Mouse (Mus musculus) mouse embryonic stem cell (cell line): ENCODE data around the gene Dbndd2.

ENCODE experiments used
- in situ Hi-C, 2 experiments: fragments of 300-500 bp; cut with MboI; formaldehyde crosslinking; loops; 1 replicate in 1 of 2; 3 replicates in 1 of 2; pipeline ENCODE4 v1.14.3; 2019 to 2020; ENCODE audit warnings: low sequenced_read_pairs in 2 of 2, low pct_unique_long_range_greater_than_20kb in 1 of 2, mixed read lengths in 1 of 2; ENCODE audit not compliant: unreplicated experiment in 1 of 2

Dbndd2 gene

DNA sequence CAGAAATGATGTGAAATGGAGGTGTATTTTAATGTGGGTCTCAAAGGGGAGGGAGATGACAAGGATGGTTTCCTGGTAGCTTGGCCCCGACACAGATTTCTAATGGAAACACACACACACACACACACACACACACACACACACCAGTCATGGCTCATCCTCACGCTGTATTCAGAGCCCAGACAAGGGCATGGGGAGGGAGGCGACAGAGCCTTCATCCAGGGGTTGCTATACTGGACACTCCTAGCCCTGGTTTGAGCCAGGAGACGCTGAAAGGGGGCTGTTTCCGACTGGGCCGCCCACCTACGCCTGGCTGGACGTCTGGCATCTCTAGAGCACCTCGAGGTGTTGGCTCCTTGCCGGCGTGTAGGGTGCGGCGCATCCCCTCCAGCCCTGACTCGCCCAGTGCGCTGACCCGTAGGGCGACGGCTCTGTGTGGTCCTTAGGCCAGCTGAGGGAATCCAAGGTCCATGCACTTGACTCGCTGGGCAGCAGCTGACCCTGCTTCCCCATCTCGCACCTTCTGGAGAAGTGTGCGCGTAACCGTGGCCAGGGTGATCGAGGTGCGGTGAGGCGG lies at the start of gene Dbndd2:
Dbndd2 (plus strand) TSS at position 426 of the 577 bp plus-strand sequence.
- in situ Hi-C loops = no loop called here

DNA sequence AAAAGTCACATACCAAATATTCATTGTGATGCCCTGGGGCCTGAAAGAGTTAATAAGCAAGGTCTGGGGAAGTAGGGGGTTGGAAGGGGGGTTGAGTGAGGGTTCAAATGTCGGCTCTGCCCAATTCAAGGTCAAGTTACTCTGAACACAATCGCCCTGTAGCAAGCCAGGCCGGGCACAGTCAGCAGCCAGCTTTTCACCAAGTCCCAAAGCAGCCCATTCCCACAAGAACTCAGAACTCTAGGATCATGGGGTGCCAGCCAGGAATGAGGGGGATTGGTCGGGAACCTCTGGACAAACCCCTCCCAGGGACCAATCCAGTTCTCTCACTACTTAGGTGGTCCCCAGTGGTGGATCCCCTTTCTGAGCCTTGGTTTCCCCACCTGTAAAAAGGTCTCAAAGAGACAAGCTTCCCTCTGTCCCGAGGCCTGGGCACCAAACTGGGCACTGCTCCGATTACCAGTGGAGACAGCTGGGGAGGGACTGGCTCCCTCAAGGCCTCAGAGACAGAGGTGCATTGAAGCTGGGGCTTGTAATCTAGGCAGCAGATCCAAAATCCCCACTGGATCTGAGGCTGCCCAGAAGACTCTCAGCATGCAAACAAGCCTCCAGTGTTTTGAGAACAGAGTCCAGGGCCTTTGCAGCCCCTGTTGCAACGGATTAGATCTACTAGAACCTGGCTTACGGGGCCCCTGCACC lies 49.5 kb upstream of the Dbndd2 start:
- in situ Hi-C loops = no loop called here

DNA sequence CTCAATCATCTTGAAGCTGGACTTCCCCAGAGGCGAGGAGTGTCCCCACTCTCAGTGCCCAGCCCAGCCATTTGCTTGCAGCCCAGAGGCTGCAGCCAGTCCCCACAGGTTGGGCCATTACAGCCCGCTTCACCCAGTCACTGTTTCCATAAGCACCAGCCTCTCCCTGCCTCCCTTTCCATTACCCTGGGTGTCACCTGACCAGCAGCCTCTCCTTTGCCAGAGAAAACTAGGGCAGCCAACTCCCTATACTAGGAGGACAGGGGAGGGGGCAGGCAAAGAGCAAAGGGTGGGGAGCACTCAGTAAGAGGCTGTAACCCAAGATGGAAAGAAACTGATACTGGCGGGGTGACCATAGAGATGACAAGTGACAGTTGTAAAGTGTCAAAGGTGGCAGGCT lies 48.9 kb upstream of the Dbndd2 start:
- in situ Hi-C loops = no loop called here

DNA sequence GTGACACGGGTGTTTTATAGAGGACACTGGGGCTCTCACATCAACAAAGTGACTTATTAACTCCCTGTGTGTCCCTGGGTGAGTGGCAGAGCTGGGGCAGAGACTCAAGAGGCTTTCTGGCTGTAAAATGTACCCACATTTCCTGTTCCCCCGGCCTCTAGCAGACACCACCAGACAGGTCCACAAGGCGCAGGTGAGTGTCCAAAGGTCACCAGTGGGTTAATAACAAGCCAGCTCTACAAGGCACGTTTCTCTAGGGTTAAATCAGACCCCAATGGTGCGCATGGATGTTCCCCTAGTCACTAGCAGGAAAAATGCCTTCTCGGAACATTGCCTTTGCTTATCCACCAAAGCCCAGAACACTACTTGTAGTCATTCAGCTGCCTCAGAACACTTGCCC lies 48.2 kb upstream of the Dbndd2 start:
- in situ Hi-C loops = no loop called here

DNA sequence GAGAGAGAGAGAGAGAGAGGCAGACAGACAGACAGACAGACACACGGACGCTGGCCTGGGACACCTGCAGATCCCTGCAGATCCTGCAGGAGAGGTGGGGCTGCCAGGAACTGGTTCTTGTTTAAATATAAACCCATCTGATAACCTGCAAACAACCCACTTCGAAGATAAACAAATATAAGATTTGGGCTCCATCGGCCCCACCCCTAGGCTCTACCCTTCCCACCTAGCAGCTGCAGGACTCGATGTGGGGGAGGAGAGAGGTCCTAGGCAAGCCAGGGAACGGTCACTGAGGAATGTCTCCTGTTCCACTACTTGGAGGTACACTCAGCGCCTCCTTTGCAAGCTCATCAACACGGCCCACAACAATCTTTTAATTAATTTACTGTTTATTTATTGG lies 47.6 kb upstream of the Dbndd2 start:
- in situ Hi-C loops = no loop called here

DNA sequence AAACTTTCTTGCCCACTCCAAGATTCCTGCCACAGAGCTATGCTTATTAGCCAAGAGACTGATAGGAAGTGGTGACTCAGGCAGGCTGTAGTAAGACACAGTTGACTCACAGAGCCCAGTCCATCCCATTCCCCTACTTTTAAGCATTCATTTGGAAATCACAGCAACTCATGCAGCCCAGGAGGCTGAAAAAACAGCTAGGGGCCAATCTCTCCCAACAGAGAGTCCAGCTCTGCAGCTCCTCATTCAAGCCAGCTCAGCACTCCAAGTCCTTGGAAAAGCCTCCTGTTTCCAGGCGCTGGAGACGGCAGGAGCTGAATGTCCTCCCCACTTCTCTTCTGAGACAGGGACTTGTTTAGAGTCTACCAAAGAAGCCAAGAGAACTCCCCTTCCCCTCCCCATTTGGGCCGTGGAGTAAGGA lies 46.9 kb upstream of the Dbndd2 start:
- in situ Hi-C loops = no loop called here

DNA sequence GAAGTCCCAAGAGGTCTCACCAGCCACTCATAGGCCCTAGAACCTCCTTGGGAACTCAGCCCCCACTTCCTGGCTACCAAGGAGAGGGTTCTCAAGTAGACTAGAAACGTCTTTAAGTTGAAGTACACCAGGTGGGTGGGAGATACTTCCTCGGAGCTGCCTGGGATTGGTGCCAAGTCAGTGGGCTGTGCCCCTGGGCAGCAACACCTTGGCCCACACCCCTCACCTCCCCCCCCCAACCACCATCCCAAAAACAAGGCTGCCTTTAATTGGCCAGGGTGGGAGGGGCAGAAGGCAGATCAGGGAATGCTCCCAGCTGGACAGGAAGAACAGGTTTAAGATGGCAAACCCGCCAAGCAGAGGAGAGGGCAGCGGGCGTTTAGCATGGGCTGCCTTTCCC lies 45.6 kb upstream of the Dbndd2 start:
- in situ Hi-C loops = no loop called here

DNA sequence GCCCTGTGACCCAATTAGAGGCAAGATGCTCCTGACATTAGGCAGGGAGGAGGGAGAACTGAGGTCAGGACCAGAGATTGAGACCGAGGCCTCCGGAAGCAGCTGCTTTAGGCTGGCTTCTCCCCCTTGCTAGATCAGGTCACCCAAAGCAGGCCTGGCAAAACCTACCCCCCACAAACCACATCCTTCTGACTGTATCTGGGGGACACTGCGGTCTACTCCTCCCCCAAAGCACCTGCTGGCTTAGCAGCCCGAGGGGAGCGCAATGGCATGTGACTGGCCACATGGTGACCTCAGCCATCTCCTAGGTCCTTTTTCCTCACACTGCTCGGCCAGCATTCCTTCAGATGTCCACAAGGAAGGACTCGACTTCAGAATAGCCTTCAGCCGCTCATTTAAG lies 44.8 kb upstream of the Dbndd2 start:
- in situ Hi-C loops = no loop called here

DNA sequence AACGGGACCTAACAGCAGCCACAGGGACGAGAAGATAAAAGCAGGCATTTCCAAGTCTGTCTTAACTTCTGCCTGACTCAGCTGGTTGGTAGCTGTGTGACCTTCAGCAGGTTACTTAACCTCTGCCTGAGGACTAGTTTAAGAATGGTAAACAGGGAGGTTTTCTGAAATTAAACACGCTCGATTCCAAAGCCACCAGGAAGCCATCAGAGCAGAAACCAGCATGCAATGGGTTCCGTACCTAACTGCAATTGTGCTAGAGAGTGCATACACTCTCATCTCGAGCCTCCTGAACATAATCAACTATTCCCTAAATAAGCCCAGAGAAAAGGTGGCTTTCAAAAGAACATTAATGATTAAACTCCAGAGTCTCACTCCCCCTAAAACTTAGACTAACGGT lies 44.2 kb upstream of the Dbndd2 start:
- in situ Hi-C loops = no loop called here

DNA sequence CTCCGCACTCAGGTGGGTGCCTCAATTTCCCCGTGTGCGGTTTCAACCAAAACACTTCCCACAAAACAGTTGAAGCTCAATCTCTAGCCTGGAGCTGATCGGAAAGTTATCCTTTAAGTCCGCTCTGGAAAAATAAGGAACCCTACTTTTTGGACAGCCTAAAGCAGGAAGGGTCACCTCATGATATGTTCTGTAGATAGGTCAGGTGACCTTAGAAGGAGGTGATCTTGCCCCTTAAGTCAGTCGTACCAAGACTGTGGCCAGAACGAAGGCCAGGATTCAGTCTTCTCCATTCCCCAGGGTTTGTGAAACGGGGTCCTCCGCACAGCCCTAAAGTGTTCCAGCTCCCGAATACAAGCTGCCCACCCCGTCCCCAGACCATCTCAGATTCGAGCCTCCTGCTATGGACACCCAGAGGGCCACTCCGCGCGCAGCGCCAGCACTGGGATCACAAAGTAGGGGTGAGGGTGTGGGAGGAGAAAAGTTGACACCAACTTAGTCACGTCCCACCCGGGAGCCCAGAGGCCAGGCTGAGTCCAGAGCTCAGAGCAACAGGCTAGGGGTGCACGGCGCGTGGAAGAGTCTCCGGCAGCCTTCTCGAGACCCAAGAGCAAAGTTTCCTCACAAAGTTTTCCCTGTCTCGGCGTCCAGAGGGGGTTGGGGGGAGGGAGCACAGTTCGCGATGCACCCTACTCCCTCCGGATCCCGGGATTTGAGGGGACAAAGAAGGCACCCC lies 43.4 kb upstream of the Dbndd2 start:
- in situ Hi-C loops = no loop called here

DNA sequence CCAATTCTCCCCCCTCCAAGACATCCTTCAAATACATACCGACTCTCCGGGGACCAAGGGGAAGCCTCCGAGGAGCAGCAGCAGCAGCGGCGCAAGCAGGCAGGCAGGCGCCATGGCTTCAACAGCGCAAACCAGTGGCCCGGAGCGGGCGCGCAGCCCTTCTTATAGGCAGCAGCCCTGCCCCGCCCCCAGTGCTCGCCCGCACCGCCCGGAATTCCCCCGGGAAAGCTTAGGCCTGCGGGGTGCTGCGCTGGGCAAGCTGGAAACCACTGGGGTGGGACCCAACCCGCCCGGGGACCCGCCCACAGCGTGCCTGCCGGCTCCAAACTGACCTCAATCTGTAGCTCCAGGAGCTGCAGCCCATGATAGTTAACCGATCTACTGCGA lies 42.9 kb upstream of the Dbndd2 start:
- in situ Hi-C loops = no loop called here

DNA sequence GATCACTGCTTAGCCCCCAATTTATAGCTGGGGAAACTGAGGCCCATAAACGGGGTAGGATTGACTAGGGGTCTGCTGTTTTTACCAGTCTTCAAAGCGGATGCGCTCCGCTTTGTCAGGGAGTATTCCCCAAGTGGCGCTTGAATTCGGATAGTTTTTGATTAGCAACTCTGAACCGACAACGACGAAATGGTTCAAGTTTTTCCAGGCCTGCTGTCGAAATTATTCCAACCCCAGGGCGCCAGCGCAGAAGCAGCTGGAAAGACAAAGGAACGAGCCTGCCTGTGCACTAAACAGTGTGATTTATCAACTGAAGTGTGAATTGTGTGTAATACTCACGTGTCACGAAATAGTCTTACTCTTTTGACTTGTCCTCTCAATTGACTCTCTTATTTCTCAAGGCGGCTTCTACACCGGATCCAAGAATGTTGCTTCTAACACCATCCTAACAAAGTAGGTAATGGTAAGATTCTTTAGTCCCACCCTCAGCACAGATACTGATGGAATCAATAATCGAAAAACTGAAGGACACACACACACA lies 42.4 kb upstream of the Dbndd2 start, which contains the start of gene Sdc4:
Sdc4 (minus strand) TSS at position 428 of the 541 bp plus-strand sequence.
- in situ Hi-C loops = no loop called here

DNA sequence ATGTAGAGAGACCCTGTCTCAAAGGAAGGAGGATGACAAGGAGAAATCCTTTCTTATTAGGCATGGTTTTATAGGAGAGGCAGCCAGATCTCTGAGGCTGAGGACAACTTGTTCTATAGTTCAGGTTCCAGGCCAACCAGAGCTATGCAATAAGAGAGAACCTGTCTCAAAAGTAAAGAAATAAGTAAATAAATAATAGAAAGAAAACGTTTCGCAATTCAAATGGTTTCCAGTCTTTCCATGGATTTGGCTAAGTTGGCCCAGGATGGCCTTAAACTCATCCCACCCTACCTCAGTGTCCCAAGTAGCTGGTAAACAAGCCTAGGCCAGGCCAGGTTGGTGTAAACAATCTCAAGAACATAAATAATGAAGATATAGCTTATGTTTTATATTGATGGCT lies 41.2 kb upstream of the Dbndd2 start:
- in situ Hi-C loops = no loop called here

DNA sequence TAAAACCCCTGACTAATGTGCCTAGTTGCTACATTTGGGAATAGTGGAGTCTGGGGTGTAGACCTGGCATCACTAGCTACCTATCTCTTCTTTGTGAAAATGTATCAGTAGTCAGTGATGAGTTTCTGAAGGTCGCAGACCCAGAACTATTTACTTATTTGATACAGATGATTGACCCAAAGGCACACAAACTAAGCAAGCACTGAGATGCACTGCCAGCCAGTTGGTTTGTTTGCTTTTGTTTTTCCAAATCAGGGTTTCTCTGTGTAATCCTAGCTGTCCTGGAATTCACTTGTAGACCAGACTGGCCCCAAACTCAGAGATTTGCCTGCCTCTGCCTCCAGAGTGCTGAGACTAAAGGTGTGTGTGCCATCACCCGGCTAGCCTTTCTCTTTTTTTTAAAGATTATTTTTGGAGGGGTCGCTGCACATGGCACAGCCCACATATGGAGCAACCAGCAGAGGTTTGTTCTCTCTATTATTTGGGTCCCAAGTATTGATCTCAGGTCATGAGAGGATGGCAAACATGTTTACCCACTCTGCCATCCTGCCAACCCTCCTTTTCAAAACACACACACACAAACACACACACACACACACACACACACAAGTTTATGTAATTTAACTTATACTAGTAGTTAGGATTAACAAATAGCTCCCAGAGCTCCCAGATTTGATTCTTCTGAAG lies 40.4 kb upstream of the Dbndd2 start:
- in situ Hi-C loops = no loop called here

DNA sequence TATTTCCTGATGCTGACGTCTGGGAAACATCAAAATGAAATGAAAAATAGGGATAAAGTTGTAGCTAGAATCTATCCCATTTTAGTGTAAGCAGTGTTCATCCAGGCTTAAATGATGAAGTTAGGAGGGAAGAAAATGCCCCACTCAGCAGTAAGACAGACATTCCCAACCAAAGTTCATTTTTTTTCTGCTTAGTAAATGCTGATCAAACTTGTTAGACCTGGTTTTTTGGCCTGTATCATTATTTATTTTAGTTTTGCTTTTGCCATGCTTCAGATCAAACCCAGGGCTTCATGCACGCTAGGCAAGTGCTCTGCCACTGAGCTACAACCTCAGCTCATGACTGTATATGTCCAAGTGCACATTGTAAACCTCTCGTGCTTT lies 39.8 kb upstream of the Dbndd2 start:
- in situ Hi-C loops = no loop called here

DNA sequence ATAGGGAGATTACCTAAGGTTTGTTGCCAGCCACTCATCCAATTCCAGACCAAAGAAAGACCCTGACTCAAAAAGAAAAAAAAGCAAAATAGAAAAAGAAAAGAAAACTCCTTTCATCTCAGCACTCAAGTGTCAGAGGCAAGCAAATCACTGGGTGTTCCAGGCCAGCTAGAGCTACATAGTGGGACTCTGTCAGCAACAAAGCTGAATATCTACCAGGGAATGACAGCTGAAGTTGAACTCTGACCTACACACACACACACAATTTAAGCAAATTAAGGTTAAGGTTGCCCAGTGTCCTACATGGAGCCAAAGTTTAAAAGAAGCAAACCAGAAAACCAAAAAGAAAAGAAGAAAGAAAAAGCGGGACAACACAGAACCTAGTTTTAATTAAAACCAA lies 37.8 kb upstream of the Dbndd2 start:
- in situ Hi-C loops = no loop called here

DNA sequence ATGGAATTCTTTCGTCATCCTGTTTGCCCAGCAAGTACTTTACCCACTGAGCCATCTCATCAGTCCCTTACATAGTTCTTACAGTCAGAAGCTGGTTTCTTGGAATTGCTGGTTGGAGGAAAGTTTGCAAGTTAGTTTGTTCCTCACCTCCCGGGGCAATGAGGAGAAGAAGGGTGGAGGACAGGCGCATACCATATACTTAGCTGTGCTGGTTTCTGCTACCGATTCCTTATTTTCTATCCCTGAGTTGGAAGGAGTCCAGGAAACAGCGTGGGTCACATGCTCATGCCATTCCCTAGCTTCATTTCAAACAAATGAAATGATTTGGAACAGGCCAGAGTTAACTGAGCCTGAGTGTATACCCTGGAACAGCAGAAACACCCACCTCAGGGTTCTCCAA lies 37.0 kb upstream of the Dbndd2 start:
- in situ Hi-C loops = no loop called here

DNA sequence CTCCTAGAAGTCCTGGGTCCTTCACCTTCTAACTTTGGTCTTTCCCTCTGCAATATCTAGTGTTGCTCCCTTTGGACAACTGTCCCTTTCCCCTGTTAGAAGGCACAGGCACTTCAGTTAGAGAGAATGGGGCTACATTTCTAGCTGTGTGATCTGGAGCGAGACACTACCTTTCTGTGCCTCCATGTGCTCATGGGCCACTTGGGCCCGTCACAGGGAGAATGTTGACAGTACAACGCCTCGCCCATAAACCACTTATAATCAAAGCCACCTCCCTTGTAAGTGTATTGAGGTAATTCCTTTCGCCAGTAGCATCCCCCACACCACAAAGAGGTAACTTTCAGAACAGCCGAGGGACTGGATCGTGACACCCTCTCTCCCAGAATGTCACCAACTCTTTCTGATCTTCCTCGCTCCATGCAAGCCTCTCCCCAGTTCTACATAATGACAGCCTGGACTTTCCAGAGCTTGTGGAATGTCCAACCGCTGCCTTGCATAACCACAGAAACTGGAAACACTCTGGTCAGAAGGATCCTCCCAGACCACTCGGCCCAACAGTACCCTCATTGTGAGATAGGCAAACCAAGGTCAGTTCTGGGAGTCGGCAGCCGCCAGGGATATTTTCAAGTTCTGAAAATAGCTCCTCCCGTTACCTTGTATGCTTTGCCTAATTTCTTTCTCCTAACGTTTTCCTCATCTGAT lies 36.4 kb upstream of the Dbndd2 start:
- in situ Hi-C loops = no loop called here
